Mouse (Mus musculus): ENCODE measurements around the gene Satb2. TPM values are rescaled to one million over a fixed set of nuclear protein-coding genes. Genes with fewer than 3 reads are reported as not detected.

The Satb2 gene
- polyA plus RNA-seq, 1 experiment: not detected

DNA sequence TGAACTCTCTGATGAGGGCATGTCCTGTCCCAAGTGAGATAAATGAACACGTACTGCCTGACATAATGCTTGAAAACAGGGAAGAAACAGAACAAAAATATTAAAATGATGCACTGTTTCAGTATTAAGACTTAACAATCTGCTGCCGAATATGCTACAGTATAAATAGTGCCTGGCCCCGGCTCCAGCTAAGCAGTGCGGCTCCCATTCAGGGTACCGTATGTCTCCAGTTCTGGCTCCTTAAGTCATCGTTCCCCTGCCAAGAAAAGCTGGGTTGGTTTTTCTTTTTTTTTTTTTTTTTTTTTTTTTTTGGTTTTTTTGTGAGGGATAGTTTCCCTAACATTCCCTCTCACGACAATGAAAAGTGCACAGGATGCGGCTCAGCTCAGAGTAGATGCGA lies 78.3 kb downstream of the Satb2 start:
- TF ChIP-seq GATA1 (IDR thresholded peaks at IDR 0.05; ENCODE audit: low read length): no peak

DNA sequence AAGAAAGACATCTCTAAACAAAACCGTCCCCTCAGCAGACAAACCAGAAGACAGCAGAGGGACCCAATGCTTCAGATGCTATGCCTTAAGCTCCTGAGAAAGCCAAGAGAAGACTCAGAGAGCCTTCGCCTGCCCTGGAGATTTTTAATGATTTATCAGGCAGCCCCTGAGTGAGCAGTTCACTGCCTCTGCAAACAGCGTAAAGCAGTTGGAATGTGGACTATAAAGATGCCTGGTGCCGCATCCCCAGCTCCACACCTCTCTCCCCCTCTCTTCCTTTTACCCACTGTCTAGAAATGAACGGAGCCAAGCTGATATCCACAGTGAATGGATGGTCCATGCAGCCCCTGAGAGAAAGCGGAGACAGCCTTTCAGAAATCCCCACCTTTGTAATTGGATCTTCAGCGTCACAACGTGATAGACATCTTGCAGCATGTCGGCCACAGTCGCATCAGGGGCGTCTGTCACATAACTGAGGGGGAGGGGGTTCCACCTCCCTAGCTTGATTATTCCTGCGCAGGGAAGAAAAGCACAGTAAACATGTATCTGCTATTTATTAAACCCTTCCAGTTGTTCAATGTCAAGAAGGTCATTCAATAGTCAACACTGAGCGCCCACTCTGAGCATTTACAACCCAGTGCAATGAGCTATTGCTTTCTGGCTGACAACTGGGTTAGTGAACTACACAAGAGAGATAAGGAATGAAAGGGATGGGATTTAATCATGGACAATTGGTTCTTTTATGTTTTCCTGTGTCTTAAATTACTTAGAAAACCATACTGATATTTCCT lies 79.6 kb downstream of the Satb2 start:
- TF ChIP-seq GATA1 (IDR thresholded peaks at IDR 0.05; ENCODE audit: low read length): no peak

DNA sequence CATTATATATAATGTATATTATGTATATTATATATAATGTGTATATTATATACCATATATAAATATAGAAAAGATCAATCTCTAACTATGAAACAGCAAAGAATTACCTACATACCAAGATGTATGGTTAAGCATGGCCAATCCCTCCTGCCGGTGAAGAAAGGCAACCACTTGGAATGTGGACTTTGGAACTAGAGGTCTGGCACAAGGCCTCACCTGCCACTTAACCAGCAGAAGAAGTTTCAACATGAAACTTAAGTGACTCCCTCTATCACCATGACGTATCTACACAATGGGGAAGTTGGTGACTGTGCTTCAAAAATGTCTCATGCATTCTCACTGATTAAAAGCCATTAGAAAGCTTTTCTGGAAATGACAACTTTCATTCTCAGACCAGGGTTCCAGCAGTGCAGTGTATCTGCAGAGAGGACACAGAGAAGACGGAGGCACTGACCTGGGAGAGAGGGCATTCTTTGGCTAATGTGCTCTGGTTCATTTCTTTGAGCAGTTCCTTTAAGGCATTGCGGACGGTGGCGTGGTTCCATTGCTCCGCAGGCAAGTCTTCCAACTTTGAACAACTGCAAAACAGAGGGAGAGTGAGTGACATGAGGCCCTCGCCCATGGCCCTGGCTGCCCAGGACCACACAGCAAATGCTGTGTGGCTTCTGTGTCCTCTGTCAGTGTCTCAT lies 80.8 kb downstream of the Satb2 start:
- TF ChIP-seq GATA1 (IDR thresholded peaks at IDR 0.05; ENCODE audit: low read length): no peak

DNA sequence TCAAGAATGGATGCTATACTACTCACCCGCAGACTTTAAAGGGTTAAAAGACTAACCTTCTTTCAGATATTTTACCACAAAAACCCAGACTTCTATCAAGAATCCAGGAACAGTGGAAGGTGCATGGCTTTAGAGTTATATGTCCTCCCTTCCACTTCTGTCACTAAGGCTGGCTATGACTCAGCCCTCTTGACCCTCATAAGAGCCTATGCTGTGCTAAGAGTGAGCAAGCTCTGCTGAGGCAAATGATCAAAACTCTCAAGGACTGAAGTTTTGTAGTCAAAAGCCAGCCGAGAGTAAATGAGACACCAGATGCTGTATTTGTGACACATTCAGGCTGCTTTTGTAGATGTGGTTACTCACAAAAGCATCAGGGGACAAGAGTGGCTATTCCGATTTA lies 81.8 kb downstream of the Satb2 start:
- TF ChIP-seq GATA1 (IDR thresholded peaks at IDR 0.05; ENCODE audit: low read length): no peak

DNA sequence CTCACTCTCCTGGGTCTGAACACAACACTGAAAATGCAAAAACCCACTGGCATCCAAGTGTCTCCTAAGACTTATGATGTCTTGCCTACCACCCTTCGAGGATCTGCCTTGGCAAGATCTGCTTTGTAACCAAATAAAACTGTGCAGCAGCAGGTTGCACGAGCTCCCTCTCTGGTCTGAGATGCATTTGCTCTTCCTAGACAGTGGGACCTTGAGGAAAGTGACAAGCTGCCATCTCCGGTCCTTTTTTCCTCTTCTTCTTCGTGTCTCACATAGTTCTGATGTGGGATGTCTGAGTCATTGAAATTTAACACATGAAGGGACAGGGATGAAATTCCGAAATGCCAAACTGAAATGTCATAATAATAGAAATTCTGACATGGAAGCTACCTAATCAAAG lies 85.7 kb downstream of the Satb2 start:
- no peak for TF ChIP-seq GATA1 (IDR thresholded peaks at IDR 0.05; ENCODE audit: low read length)

DNA sequence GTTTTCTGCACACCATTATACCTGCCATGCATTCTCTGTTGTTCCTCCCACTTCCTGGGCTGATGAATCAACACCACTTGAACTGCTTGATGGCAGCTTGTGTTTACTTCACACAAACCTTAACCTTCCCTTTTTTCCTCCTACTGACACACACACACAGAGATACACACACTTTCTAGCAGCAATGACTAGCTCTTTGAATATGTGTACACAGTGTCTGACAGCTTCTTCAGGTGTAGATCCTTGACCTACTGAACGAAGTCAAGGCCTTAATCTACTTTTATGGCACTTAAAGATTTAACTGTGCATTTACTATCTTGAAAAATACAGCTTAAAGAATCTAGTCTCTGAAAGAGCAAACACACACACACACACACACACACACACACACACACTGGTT lies 89.5 kb downstream of the Satb2 start:
- no peak for TF ChIP-seq GATA1 (IDR thresholded peaks at IDR 0.05; ENCODE audit: low read length)

DNA sequence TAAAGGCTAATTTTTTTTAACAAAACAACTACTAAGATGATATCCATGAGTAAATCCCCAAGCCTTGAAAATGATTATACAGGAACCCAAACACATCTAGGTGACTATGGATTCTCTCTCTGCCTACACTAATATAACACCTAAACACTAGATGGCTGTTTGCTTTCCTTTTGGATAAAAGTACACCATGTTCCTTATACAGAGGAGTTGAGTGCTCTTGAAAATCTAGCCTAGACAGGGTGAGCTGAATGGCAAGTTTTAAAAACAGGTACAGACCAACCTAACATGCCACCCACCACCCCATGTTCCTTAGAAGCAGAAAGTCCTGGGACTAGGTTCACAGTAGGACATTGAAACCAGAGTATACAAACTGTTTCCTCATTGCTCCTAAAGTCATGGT lies 90.9 kb downstream of the Satb2 start:
- TF ChIP-seq GATA1 (IDR thresholded peaks at IDR 0.05; ENCODE audit: low read length): no peak

DNA sequence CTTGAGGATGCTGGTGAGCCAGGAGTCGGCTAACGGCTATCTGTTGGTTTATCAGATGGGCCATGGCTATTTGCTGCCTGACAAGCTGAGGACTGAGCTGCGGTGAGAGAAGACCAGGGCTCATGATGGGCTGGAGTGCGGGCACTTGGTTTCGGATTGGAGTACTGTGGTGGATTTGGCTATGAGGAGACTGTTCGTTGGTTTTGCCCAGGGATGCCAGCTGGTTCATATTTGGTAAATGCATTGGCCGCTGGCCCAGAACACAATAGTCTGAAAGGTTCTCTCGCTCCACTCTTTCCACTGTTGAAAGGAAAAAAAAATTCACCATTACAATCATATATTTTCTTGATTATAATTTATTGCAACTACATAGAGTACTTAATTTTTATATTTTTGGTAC lies 107.0 kb downstream of the Satb2 start:
- no peak for TF ChIP-seq GATA1 (IDR thresholded peaks at IDR 0.05; ENCODE audit: low read length)

DNA sequence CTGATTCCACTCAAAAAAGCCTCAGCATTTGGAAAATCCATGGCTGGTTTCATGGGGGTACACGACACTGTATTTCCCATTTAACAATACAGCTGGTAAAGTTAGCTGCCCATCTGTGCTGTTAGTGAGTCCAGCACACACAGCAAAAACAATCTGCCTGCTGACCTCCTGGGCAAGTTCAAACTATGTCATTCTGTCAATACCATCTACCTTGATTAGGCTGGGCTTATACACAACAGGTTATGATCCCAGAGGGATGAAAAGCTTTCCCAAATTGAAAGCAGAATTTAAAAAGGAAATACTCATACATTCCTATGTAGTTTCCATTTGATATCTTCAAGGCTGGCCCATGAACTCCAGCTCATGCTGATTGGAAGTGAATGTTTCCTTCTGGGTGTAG lies 113.2 kb downstream of the Satb2 start:
- TF ChIP-seq GATA1 (IDR thresholded peaks at IDR 0.05; ENCODE audit: low read length): no peak

DNA sequence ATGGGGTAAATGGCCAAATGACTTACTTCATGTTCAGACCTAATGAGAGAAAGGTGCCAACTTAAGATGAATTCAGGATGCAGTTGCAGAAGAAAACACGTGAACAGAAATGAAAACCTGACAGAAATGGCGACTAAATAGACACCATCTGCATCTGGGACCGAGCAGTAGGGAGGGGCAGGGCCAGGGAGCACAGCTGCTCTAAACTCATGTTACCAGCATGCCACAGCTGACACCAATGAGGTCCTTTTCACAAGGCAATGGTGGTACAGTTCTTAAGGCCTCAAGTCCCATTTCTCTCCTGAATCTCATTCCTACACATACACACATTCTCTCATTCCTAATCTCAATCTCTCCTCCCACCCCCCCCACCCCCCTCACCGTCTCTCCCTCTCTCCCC lies 115.7 kb downstream of the Satb2 start:
- TF ChIP-seq GATA1 (IDR thresholded peaks at IDR 0.05; ENCODE audit: low read length): no peak

DNA sequence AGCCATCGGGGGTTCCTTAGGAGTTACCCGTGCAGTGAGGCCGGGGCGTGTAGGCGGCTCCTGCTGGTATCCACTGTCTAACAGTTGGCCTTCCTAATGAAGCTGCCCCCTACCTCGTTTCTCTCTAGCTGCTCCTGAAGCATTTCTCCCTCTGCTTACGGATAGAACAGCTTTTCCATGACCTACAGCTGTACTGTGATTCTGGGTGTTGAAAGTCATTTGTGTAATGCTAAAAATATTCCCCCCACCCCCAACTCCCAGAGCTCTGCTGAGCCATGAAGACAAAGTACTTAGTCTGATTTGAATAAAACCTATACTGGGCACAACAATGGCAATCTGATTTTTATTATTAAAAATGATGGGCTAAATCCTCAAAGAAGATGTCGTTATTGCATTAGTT lies 121.2 kb downstream of the Satb2 start:
- TF ChIP-seq GATA1 (IDR thresholded peaks at IDR 0.05; ENCODE audit: low read length): no peak

DNA sequence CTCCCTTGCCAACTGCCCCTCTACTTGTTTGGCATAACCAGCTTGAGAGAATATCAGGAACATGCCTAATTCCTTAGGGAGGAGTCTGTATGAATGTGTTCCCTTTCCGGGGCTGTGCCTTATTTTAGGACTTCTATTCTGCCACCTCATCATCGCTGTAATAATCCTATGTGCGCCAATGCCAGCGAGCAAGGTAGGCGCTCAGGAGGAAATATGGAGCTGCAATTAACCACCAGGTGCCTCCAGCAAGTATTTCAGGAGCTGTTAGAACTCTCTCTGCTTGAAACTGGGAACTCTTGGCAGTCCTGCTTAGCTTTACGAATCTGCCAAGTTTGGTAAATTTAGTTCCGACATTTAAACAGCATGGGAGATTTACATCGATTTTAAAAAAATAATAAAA lies 128.0 kb downstream of the Satb2 start:
- no peak for TF ChIP-seq GATA1 (IDR thresholded peaks at IDR 0.05; ENCODE audit: low read length)

DNA sequence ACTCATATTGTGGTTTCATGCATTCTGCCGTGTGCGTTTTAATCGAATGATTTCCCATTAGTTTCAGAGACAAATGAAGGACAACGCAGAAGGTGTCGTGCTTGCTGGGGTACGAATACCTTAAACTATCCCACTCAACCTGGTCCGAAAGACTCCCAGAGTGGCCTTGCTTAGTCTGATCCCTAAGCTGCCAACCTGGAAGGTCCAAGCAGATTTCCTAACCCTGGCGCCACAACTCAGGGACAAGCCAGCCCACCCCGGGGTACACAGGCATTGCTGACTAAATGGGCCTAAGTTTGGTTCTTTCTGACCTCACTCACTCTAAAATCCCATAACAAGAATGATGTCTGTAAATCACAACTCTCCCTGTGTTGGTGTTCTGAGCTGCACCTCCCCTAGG lies 132.1 kb downstream of the Satb2 start:
- TF ChIP-seq GATA1 (IDR thresholded peaks at IDR 0.05; ENCODE audit: low read length): no peak

DNA sequence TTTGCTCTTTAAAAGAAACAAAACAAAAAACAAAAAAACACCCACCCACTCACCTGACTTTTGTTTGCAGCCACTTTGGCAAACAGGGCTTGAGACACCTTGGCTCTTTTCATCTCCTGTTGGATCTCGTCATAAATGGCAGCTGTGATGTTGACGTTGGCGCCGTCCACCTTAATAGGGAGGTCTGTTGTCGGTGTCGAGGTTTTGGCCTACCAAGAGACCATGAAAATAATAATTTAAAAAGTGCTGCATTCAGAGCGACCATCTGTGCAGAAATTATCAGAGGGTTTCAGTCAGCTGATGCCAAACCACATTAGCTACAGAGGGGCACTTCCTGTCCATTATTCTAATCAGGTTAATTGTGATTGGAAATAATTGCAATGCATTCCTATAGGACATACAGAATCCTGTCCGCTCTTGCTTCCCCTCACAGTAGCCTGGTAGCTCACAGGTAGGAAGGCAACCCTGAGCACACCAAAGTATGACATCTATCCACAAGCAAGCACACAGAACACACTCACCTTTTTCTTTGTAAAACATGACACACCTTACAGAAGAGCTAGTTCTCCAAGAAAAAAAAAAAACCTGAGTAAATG lies 132.8 kb downstream of the Satb2 start:
- TF ChIP-seq GATA1 (IDR thresholded peaks at IDR 0.05; ENCODE audit: low read length): no peak

DNA sequence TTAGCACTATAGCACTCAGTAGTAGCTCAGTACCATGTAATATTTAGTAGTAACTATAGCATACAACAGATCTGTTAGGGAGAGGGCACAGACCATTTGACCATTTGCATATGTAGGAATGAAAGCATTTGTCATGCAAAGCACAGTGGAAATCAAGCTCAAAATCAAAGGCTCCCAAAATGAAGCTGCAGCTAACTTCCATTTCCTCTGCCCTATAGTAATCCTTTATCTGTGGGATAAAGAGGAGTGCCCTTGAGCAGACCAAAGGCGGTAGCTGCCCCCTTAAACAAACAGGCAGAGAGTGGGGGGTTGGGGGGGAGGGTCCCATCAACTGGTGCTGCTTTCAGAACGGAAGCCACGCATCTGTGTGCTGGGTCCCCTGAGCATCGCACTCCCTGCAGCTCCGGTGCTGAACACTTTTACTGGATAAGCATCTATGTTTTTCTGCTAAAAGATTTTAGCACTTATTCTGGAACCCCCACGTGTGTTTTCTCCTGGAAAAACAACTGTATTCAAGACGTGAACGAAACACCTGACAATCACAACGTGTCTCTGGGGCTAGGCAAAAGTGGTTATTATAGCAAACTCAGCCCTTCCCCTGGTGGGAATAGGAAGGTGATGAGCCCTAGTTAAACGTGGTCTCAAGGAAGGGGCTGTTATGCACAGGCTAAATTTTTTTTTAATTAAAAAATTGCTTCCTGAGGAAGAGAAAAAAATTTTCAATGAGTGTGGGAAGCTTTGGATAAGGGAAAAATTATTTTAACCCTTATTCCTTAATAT lies 133.7 kb downstream of the Satb2 start:
- TF ChIP-seq GATA1 (IDR thresholded peaks at IDR 0.05; ENCODE audit: low read length): no peak

DNA sequence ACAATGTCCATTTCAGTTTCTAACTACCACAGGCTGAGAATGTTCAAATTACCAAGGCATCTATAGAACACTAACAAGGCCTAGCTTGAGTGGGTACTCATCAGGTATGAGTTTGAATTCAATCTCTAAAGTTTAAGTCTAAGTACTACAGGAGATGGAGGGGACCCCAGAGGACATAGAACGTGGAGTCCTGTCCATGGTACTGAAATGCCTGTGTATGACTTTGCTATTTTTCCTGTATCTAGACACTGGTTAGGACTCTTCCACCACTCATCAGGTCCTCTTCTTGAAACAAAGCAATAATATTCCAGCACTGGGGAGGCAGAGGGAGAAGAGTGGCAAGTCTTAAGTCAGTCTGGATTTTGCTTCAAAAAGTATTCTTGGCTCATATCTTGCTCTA lies 139.5 kb downstream of the Satb2 start:
- TF ChIP-seq GATA1 (IDR thresholded peaks at IDR 0.05; ENCODE audit: low read length): no peak

All from G1E-ER4 (cell line).